Mouse (Mus musculus): Measurements from ENCODE around the gene Nin.

DNA sequence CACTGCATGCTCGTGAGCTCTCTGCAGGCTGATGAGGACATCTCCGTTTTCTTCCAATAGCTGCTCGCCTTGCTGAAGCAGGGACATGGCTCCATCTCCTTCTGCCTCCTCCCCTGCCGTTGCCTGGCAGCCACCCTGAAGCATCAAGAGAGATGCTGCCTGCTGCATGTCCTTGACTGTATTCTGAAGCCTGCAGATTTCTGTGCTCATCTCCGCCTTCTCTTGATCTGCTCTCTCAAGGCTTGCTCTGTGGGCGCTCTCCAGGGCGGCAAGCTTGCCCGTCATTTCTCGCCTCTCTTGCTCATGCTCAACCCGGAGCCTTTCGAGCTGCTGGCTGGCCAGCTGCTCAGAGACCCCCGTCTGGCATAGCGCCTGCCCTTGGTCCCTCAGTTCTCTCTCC is 70.1 kb downstream of the Nin start:
- no peak for TF ChIP-seq POLR2A (IDR thresholded peaks at IDR 0.05; ENCODE audit: low read depth, low read length)
- no peak for TF ChIP-seq CTCF (IDR thresholded peaks at IDR 0.05; ENCODE audit: borderline replicate concordance, insufficient read depth, low read length)
